In the genomic region with DNA sequence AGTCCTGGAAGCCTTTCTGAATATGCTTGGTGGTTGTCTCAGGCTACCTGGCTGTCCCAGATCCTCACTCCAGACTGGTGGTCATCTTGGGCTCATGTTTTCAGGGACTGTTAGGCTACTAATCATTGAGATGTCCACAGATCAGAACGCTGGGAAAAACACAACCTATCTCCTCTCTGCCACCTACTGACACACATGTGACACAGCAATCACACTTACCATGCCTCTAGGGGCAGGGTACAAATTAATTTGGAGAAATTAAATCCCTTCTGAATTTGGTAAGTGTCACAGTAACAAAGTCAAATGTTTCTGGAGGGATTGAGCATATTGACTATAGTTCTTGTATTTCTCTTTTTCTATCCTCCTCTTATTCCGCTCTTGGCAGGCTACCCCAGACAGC, we compare ENCODE assay signal across 20 mouse cellular contexts.
DNase-seq lines count a peak whose midpoint lies in the region; ATAC-seq and TF ChIP-seq lines count a peak whose summit lies in the region.
"Had no signal": no experiment of that assay in that cellular context is flagged by ENCODE, and none has a peak within 500 bp of the region (broad histone marks: within the 10 kb centered on the region; RNA-seq: fewer than 3 reads in every experiment).

No protein-coding gene starts in this region.

- POLR2A ChIA-PET in Patski (lab: Charles Lee): no interaction called here

- H3K4me3 ChIP-seq in kidney, postnatal 0 days (replicated peaks; ENCODE audit: low read depth, low read length): no peak overlapping the region
- H3K4me3 ChIP-seq in kidney, embryonic 15.5 days (replicated peaks): no peak overlapping the region
- peak overlapping the region; percentile 14 for H3K4me3 ChIP-seq in megakaryocyte, embryonic 14.5 days (replicated peaks)
- H3K4me3 ChIP-seq: forebrain, embryonic 10.5 days; liver, embryonic 13.5 days had no signal

- TF ChIP-seq CTCF in kidney, postnatal 0 days (IDR thresholded peaks at IDR 0.05; ENCODE audit: low read depth): peak; percentile 24; the same call in 1 of the 2 replicates
- TF ChIP-seq CTCF in Patski (IDR thresholded peaks at IDR 0.05): peak; percentile 48

- H3K27me3 ChIP-seq in kidney, postnatal 0 days (ENCODE audit: insufficient read depth, low read length): no peaks in the 10 kb centered on the region
- H3K27me3 ChIP-seq in kidney, embryonic 15.5 days: no peaks in the 10 kb centered on the region
- peaks cover 3% of the 10 kb centered on the region for H3K27me3 ChIP-seq in megakaryocyte, embryonic 14.5 days (replicated peaks)
- peaks cover 24% of the 10 kb centered on the region for H3K27me3 ChIP-seq in Patski
- H3K27me3 ChIP-seq: liver, embryonic 13.5 days had no signal

- no peak overlapping the region for H3K27ac ChIP-seq in kidney, postnatal 0 days
- no peak overlapping the region for H3K27ac ChIP-seq in kidney, embryonic 15.5 days
- H3K27ac ChIP-seq: forebrain, embryonic 10.5 days; liver, embryonic 13.5 days had no signal

- no peak for ATAC-seq in kidney, postnatal 0 days (replicated peaks; ENCODE audit: low FRiP score, low read depth)
- no peak for ATAC-seq in kidney, embryonic 15.5 days (replicated peaks; ENCODE audit: low FRiP score)
- no peak for ATAC-seq in megakaryocyte, adult 5-6 weeks (ENCODE audit: poor library complexity, severe bottlenecking)
- no peak for ATAC-seq in Patski
- ATAC-seq: activated CD4-positive, CD25-positive, alpha-beta regulatory T cell, adult 4 months; CD4-positive, CD25-positive, alpha-beta regulatory T cell, adult 4 months; midbrain, embryonic 16.5 days had no signal

- no peak for DNase-seq in kidney, postnatal 0 days (ENCODE audit: low spot score)
- DNase-seq in Patski (ENCODE audit: low read depth, low spot score): no peak
- DNase-seq in gastrocnemius, postnatal 10 days: no peak
- no peak for DNase-seq in right cerebral cortex, postnatal 25 days
- DNase-seq: adrenal gland, postnatal 10 days; cerebellum, adult 11-12 months; cerebellum, postnatal 14 days; heart, adult 11 months; kidney, adult 2 months; kidney, postnatal 25 days; layer of hippocampus, adult 9-11 months; liver, embryonic 13.5 days; right cerebral cortex, postnatal 4 days had no signal

- CTCF ChIA-PET in Patski (lab: Charles Lee): interaction anchor here (1.3 kb wide), 1 partner anchor 11 kb away, joined by 3 read pairs; no protein-coding TSS in a partner anchor

- no peak overlapping the region for H3K4me2 ChIP-seq in kidney, postnatal 0 days (ENCODE audit: low read length)
- no peak overlapping the region for H3K4me2 ChIP-seq in kidney, embryonic 15.5 days
- H3K4me2 ChIP-seq: liver, embryonic 13.5 days had no signal

- no peaks in the 10 kb centered on the region for H3K36me3 ChIP-seq in kidney, postnatal 0 days (ENCODE audit: insufficient read depth, low read length)
- no peaks in the 10 kb centered on the region for H3K36me3 ChIP-seq in kidney, embryonic 15.5 days
- H3K36me3 ChIP-seq in megakaryocyte, embryonic 14.5 days (replicated peaks; ENCODE audit: low read length): no peaks in the 10 kb centered on the region
- H3K36me3 ChIP-seq: forebrain, embryonic 10.5 days; liver, embryonic 13.5 days had no signal

- H3K9me3 ChIP-seq in kidney, postnatal 0 days (replicated peaks; ENCODE audit: low read length): no peaks in the 10 kb centered on the region
- H3K9me3 ChIP-seq in kidney, embryonic 15.5 days (replicated peaks): no peaks in the 10 kb centered on the region
- no peaks in the 10 kb centered on the region for H3K9me3 ChIP-seq in megakaryocyte, embryonic 14.5 days
- H3K9me3 ChIP-seq: forebrain, embryonic 10.5 days; liver, embryonic 13.5 days had no signal

- 59% methylated on average over 2 of the region's 2 CpGs for WGBS in kidney, postnatal 0 days
- WGBS in kidney, embryonic 15.5 days: 60% methylated on average over 2 of the region's 2 CpGs

- in situ Hi-C loops in Patski (cut with MboI; ENCODE audit: low pct_unique_long_range_greater_than_20kb): no loop called here

- no peaks in the 10 kb centered on the region for H3K4me1 ChIP-seq in kidney, postnatal 0 days (replicated peaks; ENCODE audit: insufficient read depth, low read length)
- H3K4me1 ChIP-seq in kidney, embryonic 15.5 days: no peaks in the 10 kb centered on the region
- peaks cover 4% of the 10 kb centered on the region; the same call in 1 of the 2 replicates for H3K4me1 ChIP-seq in megakaryocyte, embryonic 14.5 days
- H3K4me1 ChIP-seq: forebrain, embryonic 10.5 days; liver, embryonic 13.5 days had no signal

- H3K9ac ChIP-seq in kidney, postnatal 0 days (ENCODE audit: low read depth, low read length): no peak overlapping the region
- no peak overlapping the region for H3K9ac ChIP-seq in kidney, embryonic 15.5 days
- H3K9ac ChIP-seq: liver, embryonic 13.5 days had no signal
